In the genomic region with DNA sequence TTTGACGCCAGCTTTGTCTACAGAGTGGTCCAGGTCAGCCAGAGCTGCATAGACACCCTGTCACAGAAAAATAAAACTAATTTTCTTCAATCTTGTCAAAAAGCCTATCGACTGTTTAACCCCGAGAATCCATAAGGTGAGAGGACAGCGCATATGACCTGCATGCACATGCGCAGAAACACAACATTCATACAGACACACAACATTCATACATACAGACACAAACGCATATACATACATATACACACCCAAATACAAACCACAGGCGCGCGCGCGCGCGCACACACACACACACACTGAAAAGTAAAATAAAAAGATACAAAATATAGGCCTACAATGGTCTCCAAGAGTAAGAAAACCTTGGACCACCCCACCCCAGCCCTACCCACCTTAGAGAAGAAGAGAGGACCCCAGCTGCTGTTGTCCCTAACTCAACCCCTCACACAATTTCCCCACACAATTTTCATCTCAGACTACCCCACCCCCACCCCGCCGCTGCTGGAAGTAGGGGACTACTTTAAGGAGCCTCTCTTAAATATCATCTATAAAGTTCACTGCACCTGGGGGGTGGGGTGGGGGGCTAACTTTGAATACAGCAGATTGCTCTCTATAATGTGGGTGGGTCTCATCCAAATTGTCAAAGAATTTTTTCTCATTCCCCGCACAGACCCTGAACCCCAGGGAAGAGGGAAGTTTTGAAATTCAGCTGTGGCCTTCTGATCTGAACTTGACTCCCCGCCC, we compare ENCODE assay signal across 9 mouse cellular contexts. TPM values are rescaled to one million over a fixed set of nuclear protein-coding genes. Genes with fewer than 3 reads are reported as not detected.
DNase-seq lines count a peak whose midpoint lies in the region; ATAC-seq and TF ChIP-seq lines count a peak whose summit lies in the region.
"Had no signal": no experiment of that assay in that cellular context is flagged by ENCODE, and none has a peak within 500 bp of the region (broad histone marks: within the 10 kb centered on the region; RNA-seq: fewer than 3 reads in every experiment).

No protein-coding gene starts in this region.

- peak overlapping the region; percentile 94 for H3K27ac ChIP-seq in forebrain, embryonic 12.5 days
- no peak overlapping the region for H3K27ac ChIP-seq in forebrain, postnatal 0 days (ENCODE audit: low read depth, low read length)
- peak overlapping the region; percentile 74 for H3K27ac ChIP-seq in lung, postnatal 0 days (ENCODE audit: low read length)
- peak overlapping the region; percentile 21; the same call in 1 of the 2 replicates for H3K27ac ChIP-seq in intestine, postnatal 0 days (ENCODE audit: low read depth, low read length)
- H3K27ac ChIP-seq in neural tube, embryonic 15.5 days (replicated peaks): no peak overlapping the region; the same call in 1 of the 2 replicates

- H3K9me3 ChIP-seq in forebrain, embryonic 12.5 days: no peaks in the 10 kb centered on the region
- H3K9me3 ChIP-seq in forebrain, postnatal 0 days (ENCODE audit: low read length): no peaks in the 10 kb centered on the region
- no peaks in the 10 kb centered on the region for H3K9me3 ChIP-seq in lung, postnatal 0 days (ENCODE audit: low read length)
- no peaks in the 10 kb centered on the region for H3K9me3 ChIP-seq in intestine, postnatal 0 days (ENCODE audit: control insufficient read depth)
- no peaks in the 10 kb centered on the region for H3K9me3 ChIP-seq in neural tube, embryonic 15.5 days (replicated peaks)

- no peak overlapping the region for H3K9ac ChIP-seq in forebrain, embryonic 12.5 days
- H3K9ac ChIP-seq in forebrain, postnatal 0 days: no peak overlapping the region
- H3K9ac ChIP-seq in lung, postnatal 0 days (replicated peaks; ENCODE audit: low read depth): no peak overlapping the region
- H3K9ac ChIP-seq in intestine, postnatal 0 days (ENCODE audit: low read depth, low read length): no peak overlapping the region
- no peak overlapping the region for H3K9ac ChIP-seq in neural tube, embryonic 15.5 days (replicated peaks)

- peaks cover 51% of the 10 kb centered on the region for H3K4me1 ChIP-seq in forebrain, embryonic 12.5 days
- peaks cover 19% of the 10 kb centered on the region for H3K4me1 ChIP-seq in forebrain, postnatal 0 days (ENCODE audit: insufficient read depth)
- H3K4me1 ChIP-seq in lung, postnatal 0 days (ENCODE audit: insufficient read depth, low read depth, low read length): peaks cover 10% of the 10 kb centered on the region; the same call in 1 of the 2 replicates
- peaks cover 11% of the 10 kb centered on the region; the same call in 1 of the 2 replicates for H3K4me1 ChIP-seq in intestine, postnatal 0 days (replicated peaks; ENCODE audit: control insufficient read depth, insufficient read depth, low read length)
- peaks cover 47% of the 10 kb centered on the region for H3K4me1 ChIP-seq in neural tube, embryonic 15.5 days

- H3K4me3 ChIP-seq in forebrain, embryonic 12.5 days (replicated peaks): no peak overlapping the region
- H3K4me3 ChIP-seq in forebrain, postnatal 0 days (ENCODE audit: low read depth, low read length): no peak overlapping the region
- no peak overlapping the region for H3K4me3 ChIP-seq in lung, postnatal 0 days (ENCODE audit: low read depth, low read length)
- no peak overlapping the region for H3K4me3 ChIP-seq in intestine, postnatal 0 days (ENCODE audit: low read depth, low read length)
- H3K4me3 ChIP-seq in neural tube, embryonic 15.5 days (replicated peaks): no peak overlapping the region

- no peak for ATAC-seq in forebrain, embryonic 12.5 days (ENCODE audit: low FRiP score)
- no peak for ATAC-seq in forebrain, postnatal 0 days
- no peak for ATAC-seq in lung, postnatal 0 days
- no peak for ATAC-seq in intestine, postnatal 0 days
- no peak for ATAC-seq in neural tube, embryonic 15.5 days (ENCODE audit: low FRiP score)

- no peaks in the 10 kb centered on the region for H3K36me3 ChIP-seq in forebrain, embryonic 12.5 days (replicated peaks)
- no peaks in the 10 kb centered on the region for H3K36me3 ChIP-seq in forebrain, postnatal 0 days (ENCODE audit: insufficient read depth)
- no peaks in the 10 kb centered on the region for H3K36me3 ChIP-seq in lung, postnatal 0 days (ENCODE audit: insufficient read depth, low read length)
- no peaks in the 10 kb centered on the region for H3K36me3 ChIP-seq in intestine, postnatal 0 days (ENCODE audit: control insufficient read depth, insufficient read depth)
- no peaks in the 10 kb centered on the region for H3K36me3 ChIP-seq in neural tube, embryonic 15.5 days

- no peak for DNase-seq in forebrain, postnatal 0 days
- DNase-seq in lung, postnatal 0 days (ENCODE audit: low spot score): no peak
- no peak for DNase-seq in lung, postnatal 25 days (ENCODE audit: low spot score)
- DNase-seq in layer of hippocampus, adult 11-12 months (ENCODE audit: low spot score): no peak
- no peak for DNase-seq in natural killer cell, adult 2 months (ENCODE audit: low spot score in 2 of 2)
- DNase-seq: gastrocnemius, postnatal 14 days had no signal

- WGBS in forebrain, embryonic 12.5 days: 75% methylated on average over 17 of the region's 17 CpGs
- WGBS in forebrain, postnatal 0 days: 77% methylated on average over 17 of the region's 17 CpGs
- WGBS in lung, postnatal 0 days: 78% methylated on average over 17 of the region's 17 CpGs
- 79% methylated on average over 17 of the region's 17 CpGs for WGBS in intestine, postnatal 0 days
- WGBS in neural tube, embryonic 15.5 days: 77% methylated on average over 17 of the region's 17 CpGs

- TF ChIP-seq EP300 in lung, postnatal 0 days (IDR thresholded peaks at IDR 0.05): no peak

- peak overlapping the region; percentile 53 for H3K4me2 ChIP-seq in forebrain, embryonic 12.5 days
- no peak overlapping the region for H3K4me2 ChIP-seq in forebrain, postnatal 0 days (ENCODE audit: low read depth)
- H3K4me2 ChIP-seq in lung, postnatal 0 days (replicated peaks; ENCODE audit: low read depth, low read length): no peak overlapping the region; the same call in 1 of the 2 replicates
- peak overlapping the region; percentile 45 for H3K4me2 ChIP-seq in intestine, postnatal 0 days (replicated peaks; ENCODE audit: low read depth)
- H3K4me2 ChIP-seq in neural tube, embryonic 15.5 days: peak overlapping the region; percentile 66

- no peak for TF ChIP-seq CTCF in forebrain, postnatal 0 days (IDR thresholded peaks at IDR 0.05; ENCODE audit: low read depth)
- TF ChIP-seq CTCF in lung, postnatal 0 days (IDR thresholded peaks at IDR 0.05): no peak
- no peak for TF ChIP-seq CTCF in intestine, postnatal 0 days (IDR thresholded peaks at IDR 0.05; ENCODE audit: low read depth)

- no peaks in the 10 kb centered on the region for H3K27me3 ChIP-seq in forebrain, embryonic 12.5 days
- H3K27me3 ChIP-seq in forebrain, postnatal 0 days (ENCODE audit: insufficient read depth, low read length): no peaks in the 10 kb centered on the region
- no peaks in the 10 kb centered on the region for H3K27me3 ChIP-seq in lung, postnatal 0 days (replicated peaks; ENCODE audit: insufficient read depth, low read length)
- no peaks in the 10 kb centered on the region for H3K27me3 ChIP-seq in intestine, postnatal 0 days (replicated peaks; ENCODE audit: control insufficient read depth, insufficient read depth, low read length)
- H3K27me3 ChIP-seq in neural tube, embryonic 15.5 days (replicated peaks): no peaks in the 10 kb centered on the region

RNA-seq across cellular contexts. Expression of a gene that starts 52.2 kb away (rescaled TPM):
- polyA plus RNA-seq in forebrain, embryonic 12.5 days (2016; fragmentation: Nextera tagmentation; extraction: Ambion mirVana): 69.4 and 78.8 TPM in 2 replicates
- total RNA-seq in forebrain, postnatal 0 days (2014; rRNA removed): 31.9 and 53.9 TPM in 2 replicates
- polyA plus RNA-seq in forebrain, postnatal 0 days (2015; fragmentation: Nextera tagmentation; extraction: Ambion mirVana): 20.2 and 32.0 TPM in 2 replicates
- 38.0 and 39.9 TPM in 2 replicates for polyA plus RNA-seq in lung, postnatal 0 days (2015; fragmentation: Nextera tagmentation; extraction: Ambion mirVana)
- 19.3 and 25.4 TPM in 2 replicates for polyA plus RNA-seq in intestine, postnatal 0 days (2015; fragmentation: Nextera tagmentation; extraction: Ambion mirVana)
- 31.2 and 39.3 TPM in 2 replicates for polyA plus RNA-seq in neural tube, embryonic 15.5 days (2015; fragmentation: Nextera tagmentation; extraction: Ambion mirVana)

Comparison
In these comparisons a context has a peak if more than half of its experiments do, and no peak if none do; other contexts are left out.
1. H3K27ac ChIP-seq: peak in forebrain, embryonic 12.5 days (single experiment), lung, postnatal 0 days (single experiment) and intestine, postnatal 0 days (single experiment); none in forebrain, postnatal 0 days (single experiment) and neural tube, embryonic 15.5 days (single experiment).
2. H3K4me2 ChIP-seq: peak in forebrain, embryonic 12.5 days (single experiment), intestine, postnatal 0 days (single experiment) and neural tube, embryonic 15.5 days (single experiment); none in forebrain, postnatal 0 days (single experiment) and lung, postnatal 0 days (single experiment).